Mouse (Mus musculus) heart, postnatal 0 days (tissue): ENCODE results near the gene Tmem266. TPM values are rescaled to one million over a fixed set of nuclear protein-coding genes. Genes with fewer than 3 reads are reported as not detected.

Experiments
- ATAC-seq: fragments of 200-750 bp; cut with Nextera tagmentation; 2 replicates; pipeline ENCODE4 v1.8.0; 2017; ENCODE audit warnings: low read depth, moderate number of reproducible peaks, moderate library complexity; ENCODE audit not compliant: insufficient read depth
- DNase-seq: peaks from one replicate; pipeline ENCODE4 v3.0.0-alpha.2; 2016; ENCODE audit warnings: low spot score
- H3K27ac ChIP-seq: fragments of 300-500 bp; sonication (generic); 2 replicates; pipeline ENCODE4 v1.5.1; 2014; ENCODE audit warnings: low read depth, mild to moderate bottlenecking
- H3K27me3 ChIP-seq: fragments of 300-500 bp; sonication (generic); 2 replicates; pipeline ENCODE4 v1.6.1; 2014; ENCODE audit warnings: low read length, mixed read lengths; ENCODE audit not compliant: control insufficient read depth, insufficient read depth
- H3K36me3 ChIP-seq: fragments of 300-500 bp; sonication (generic); replicated peaks from 2 replicates; pipeline ENCODE4 v1.6.1; 2014; ENCODE audit warnings: low read length, mixed read lengths; ENCODE audit not compliant: control insufficient read depth, insufficient read depth
- H3K4me1 ChIP-seq: fragments of 300-500 bp; sonication (generic); 2 replicates; pipeline ENCODE4 v1.6.1; 2014; ENCODE audit warnings: antibody characterized with exemption; ENCODE audit not compliant: control insufficient read depth, insufficient read depth
- H3K4me2 ChIP-seq: fragments of 300-500 bp; sonication (generic); 2 replicates; pipeline ENCODE4 v1.6.1; 2014; ENCODE audit warnings: low read depth, mild to moderate bottlenecking, low read length, moderate library complexity
- H3K4me3 ChIP-seq: fragments of 300-500 bp; sonication (generic); 2 replicates; pipeline ENCODE4 v1.5.1; 2014; ENCODE audit warnings: low read depth, low read length
- H3K9ac ChIP-seq: fragments of 300-500 bp; sonication (generic); replicated peaks from 2 replicates; pipeline ENCODE4 v1.6.1; 2014; ENCODE audit warnings: low read depth, low read length, mixed read lengths
- H3K9me3 ChIP-seq: fragments of 300-500 bp; sonication (generic); replicated peaks from 2 replicates; pipeline ENCODE4 v1.6.1; 2016; ENCODE audit warnings: low read length; ENCODE audit not compliant: control insufficient read depth
- CTCF ChIP-seq: IDR thresholded peaks from 2 replicates; pipeline ENCODE4 v1.5.1; 2016; ENCODE audit warnings: antibody characterized with exemption, control low read depth, low read depth
- EP300 ChIP-seq: IDR thresholded peaks from 2 replicates; pipeline ENCODE4 v1.6.1; 2016; ENCODE audit warnings: antibody characterized with exemption, low read depth
- WGBS: fragments of 180-500 bp; shearing (Covaris S2); extraction: QIAGEN DNeasy Blood & Tissue Kit; methylation state at CpG from one replicate; pipeline ENCODE4 v1.1.7; 2014; 5-methylcytosine and 5-hydroxymethylcytosine counted together
- polyA plus RNA-seq: library from polyadenylated mRNA; unstranded; fragments of >200 nt; fragmentation: Nextera tagmentation; extraction: Ambion mirVana; gene quantifications from 2 replicates; pipeline ENCODE4 v1.2.1, GENCODE M21; 2015
- total RNA-seq: library from RNA; depleted of rRNA; stranded (reverse); fragments of >200 nt; gene quantifications from 2 replicates; pipeline ENCODE4 v1.2.3, GENCODE M21; 2014; ENCODE audit warnings: low replicate concordance

Gene Tmem266
- total and polyA plus RNA-seq, 2 experiments from 2014 or later, result 0.11 to 2.1 TPM

GRCm38 (mm10) chr9:55447509-55447908 is 120.8 kb downstream of the Tmem266 start:
- WGBS, result 77% methylated on average over 4 of the region's 4 CpGs
- no peak for ATAC-seq

DNA sequence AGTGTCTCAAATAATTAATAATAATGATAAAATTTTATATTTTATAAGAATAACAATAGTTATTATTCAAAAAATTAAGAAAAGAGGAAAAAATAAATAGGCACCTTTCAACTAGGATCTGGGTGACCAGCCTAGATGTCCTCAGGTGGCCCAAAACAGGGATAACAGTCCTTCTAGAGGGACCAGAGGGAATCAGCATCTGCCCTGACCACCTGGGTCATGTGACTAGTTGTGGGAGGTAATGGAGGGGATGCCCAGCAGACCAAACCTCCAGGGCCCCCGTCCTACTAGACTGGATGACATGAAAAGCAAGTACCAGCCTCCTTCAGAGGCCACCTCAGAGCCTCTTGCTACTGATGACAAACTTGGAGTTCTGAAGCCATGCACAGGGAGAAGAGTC is 122.4 kb downstream of the Tmem266 start:
- no peaks in the 10 kb centered on the region for H3K9me3 ChIP-seq
- no peak for DNase-seq

More at GRCm38 (mm10) chr9:55447509-55447908, 120.8 kb downstream of the Tmem266 start:
- TF ChIP-seq CTCF (no peak), EP300 (no peak)
- Histone ChIP-seq H3K36me3 (no peaks in the 10 kb centered on the region), H3K4me3 (no peak overlapping the region), H3K27me3 (no peaks in the 10 kb centered on the region), H3K9me3 (no peaks in the 10 kb centered on the region), H3K4me1 (no peaks in the 10 kb centered on the region), H3K27ac (no peak overlapping the region), H3K9ac (no peak overlapping the region), H3K4me2 (no peak overlapping the region)
- no peak for DNase-seq

DNA sequence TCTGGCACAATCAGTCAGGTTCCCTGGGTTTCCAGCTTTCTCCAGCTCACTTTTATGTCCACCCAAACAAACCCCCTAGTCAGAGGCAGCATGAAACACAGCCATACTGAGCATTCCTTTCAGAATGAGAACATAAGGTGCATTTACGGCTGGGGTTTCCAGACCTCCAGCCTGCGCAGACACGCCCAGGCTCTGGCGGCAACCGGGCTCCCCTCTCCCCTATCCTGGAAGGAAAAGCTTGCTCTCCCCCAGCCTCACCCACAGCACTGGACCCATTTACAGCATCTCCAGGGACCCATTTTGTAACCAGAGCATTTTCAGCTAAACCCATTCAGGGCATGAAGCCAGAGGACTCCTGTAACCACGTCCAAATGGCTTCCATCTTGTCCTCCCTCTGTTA is 123.3 kb downstream of the Tmem266 start:
- H3K4me2 ChIP-seq, result no peak overlapping the region
- H3K9me3 ChIP-seq, result no peaks in the 10 kb centered on the region
- DNase-seq (no peak), ATAC-seq (no peak)
- peaks cover 15% of the 10 kb centered on the region for H3K36me3 ChIP-seq
- H3K27ac ChIP-seq, result no peak overlapping the region
- TF ChIP-seq EP300, result no peak
- no peak for TF ChIP-seq CTCF
- no peak overlapping the region for H3K9ac ChIP-seq
- WGBS, result 77% methylated on average over 6 of the region's 6 CpGs
- no peak overlapping the region for H3K4me3 ChIP-seq
- no peaks in the 10 kb centered on the region for H3K4me1 ChIP-seq
- H3K27me3 ChIP-seq, result no peaks in the 10 kb centered on the region

More for the DNA sequence above, 122.4 kb downstream of the Tmem266 start:
- TF ChIP-seq EP300 (no peak), CTCF (no peak)
- Histone ChIP-seq H3K4me3 (no peak overlapping the region), H3K4me1 (no peaks in the 10 kb centered on the region), H3K27ac (no peak overlapping the region), H3K36me3 (peaks cover 8% of the 10 kb centered on the region), H3K9ac (no peak overlapping the region), H3K4me2 (no peak overlapping the region), H3K27me3 (no peaks in the 10 kb centered on the region)
- ATAC-seq, result no peak
- WGBS, result 46% methylated on average over 1 of the region's 1 CpGs

- DNase-seq (no peak), ATAC-seq (no peak)
- Histone ChIP-seq H3K27me3 (no peaks in the 10 kb centered on the region), H3K9ac (no peak overlapping the region), H3K4me1 (no peaks in the 10 kb centered on the region), H3K4me3 (no peak overlapping the region), H3K36me3 (peaks cover 22% of the 10 kb centered on the region), H3K9me3 (no peaks in the 10 kb centered on the region), H3K4me2 (no peak overlapping the region), H3K27ac (no peak overlapping the region)
- no peak for TF ChIP-seq EP300
- no peak for TF ChIP-seq CTCF
- 87% methylated on average over 3 of the region's 3 CpGs for WGBS
These were observed 124.7 kb downstream of the Tmem266 start for GRCm38 (mm10) chr9:55451426-55451825.

DNA sequence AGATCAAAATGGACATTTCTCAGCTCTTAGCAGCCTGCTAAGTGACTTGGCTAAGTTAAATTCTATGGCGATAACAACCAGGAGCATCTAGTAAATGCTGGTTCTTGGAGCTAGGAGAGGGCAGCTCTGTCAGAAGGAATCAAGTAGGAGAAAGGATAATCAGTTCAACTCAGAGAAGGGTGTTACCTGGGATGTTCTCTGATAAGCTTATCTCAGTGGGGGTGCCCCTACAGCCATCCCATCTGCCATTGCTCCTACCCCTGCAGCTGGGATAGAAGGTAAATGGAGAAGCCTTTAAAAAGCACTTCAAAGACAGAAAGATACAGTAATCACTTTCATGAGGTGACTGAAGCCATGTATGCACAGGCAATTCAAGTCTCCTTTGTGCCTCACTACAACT is 126.2 kb downstream of the Tmem266 start:
- Histone ChIP-seq H3K4me1 (no peaks in the 10 kb centered on the region), H3K4me3 (no peak overlapping the region), H3K4me2 (no peak overlapping the region), H3K9me3 (no peaks in the 10 kb centered on the region), H3K36me3 (peaks cover 24% of the 10 kb centered on the region), H3K27me3 (no peaks in the 10 kb centered on the region), H3K9ac (no peak overlapping the region), H3K27ac (no peak overlapping the region)
- ATAC-seq (no peak), DNase-seq (no peak)
- no peak for TF ChIP-seq CTCF
- TF ChIP-seq EP300, result no peak
- 88% methylated on average over 1 of the region's 1 CpGs for WGBS

DNA sequence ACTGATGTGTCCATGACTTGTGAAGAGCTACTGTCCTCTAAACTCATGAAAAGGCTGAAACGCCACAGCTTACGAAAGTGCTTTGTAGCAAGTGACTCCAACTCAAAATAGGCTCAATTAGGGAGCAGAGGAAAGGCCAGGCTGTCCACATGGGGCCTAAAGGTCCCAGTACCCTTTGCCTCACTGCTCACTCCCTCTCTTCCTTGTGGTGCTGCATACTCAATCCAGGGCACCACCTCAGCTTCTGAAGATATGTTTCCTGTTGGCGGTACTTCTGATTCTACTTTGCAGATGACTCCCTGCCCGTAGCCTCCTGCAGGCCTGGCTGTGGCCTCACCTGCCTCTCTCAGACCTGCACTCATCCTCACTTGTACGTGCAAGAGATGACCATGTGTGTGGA is 126.7 kb downstream of the Tmem266 start:
- Histone ChIP-seq H3K4me2 (no peak overlapping the region), H3K4me3 (no peak overlapping the region), H3K9me3 (no peaks in the 10 kb centered on the region), H3K27ac (no peak overlapping the region), H3K9ac (no peak overlapping the region), H3K36me3 (peaks cover 24% of the 10 kb centered on the region), H3K27me3 (no peaks in the 10 kb centered on the region), H3K4me1 (no peaks in the 10 kb centered on the region)
- ATAC-seq (no peak), DNase-seq (no peak)
- WGBS, result 89% methylated on average over 5 of the region's 5 CpGs
- no peak for TF ChIP-seq EP300
- TF ChIP-seq CTCF, result no peak
